Mouse (Mus musculus): Measurements from ENCODE around the gene Cilp2.

DNA sequence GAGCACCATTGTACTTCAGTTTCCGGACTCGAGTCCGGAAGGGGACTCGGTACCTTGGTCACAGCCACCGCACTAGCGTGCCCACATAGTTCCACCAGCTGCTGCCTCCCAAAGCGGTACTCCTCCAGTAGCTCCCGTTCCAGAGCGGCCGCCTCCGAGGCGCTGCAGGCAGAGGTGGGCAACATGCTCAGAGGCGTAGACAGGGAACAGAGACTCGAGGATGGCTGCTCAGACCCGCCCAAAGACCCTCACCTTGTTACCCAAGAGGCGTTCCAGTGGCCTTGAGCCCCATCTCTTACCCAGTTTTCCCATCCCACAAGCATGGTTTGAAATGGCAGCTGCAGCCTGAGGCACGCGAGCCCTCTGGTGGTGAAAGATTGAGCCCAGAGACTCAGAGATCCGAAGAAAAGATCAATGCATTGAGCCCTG is 3.3 kb upstream of the Cilp2 start:
- TF ChIP-seq POLR2A (IDR thresholded peaks at IDR 0.05; ENCODE audit: control insufficient read depth, low read depth, low read length) (no peak), CTCF (IDR thresholded peaks at IDR 0.05; ENCODE audit: control insufficient read depth, insufficient read depth, insufficient replicate concordance, low read depth, low read length) (peak; percentile 36; the same call in 1 of the 2 replicates)
